Mouse (Mus musculus): ENCODE measurements at regions not wholly inside any gene's neighbourhood (a gene's known extent, or its start where the extent isn't known, plus 50 kb on each side); places are given as distances from the start of the nearest gene placed in this dataset.
A peak's percentile ranks its signal among the peaks of the same experiment; 100 is the strongest.
"Not testable (repeated sequence)": the region's sequence is repeated elsewhere in the genome, so short reads cannot be mapped to it uniquely, and the experiment has no call there.

- DNase-seq (ENCODE audit: low spot score), result no peak
Measured at GRCm38 (mm10) chr5:61240498-61240897, 568.1 kb upstream of the G6pd2 start.

- not testable (repeated sequence) for DNase-seq (ENCODE audit: low spot score)
Measured at GRCm38 (mm10) chr5:61288506-61288905, 520.1 kb upstream of the G6pd2 start.

- DNase-seq (ENCODE audit: low spot score), result no peak
Measured at GRCm38 (mm10) chr5:61314951-61315350, 493.7 kb upstream of the G6pd2 start.

GRCm38 (mm10) chr5:61351372-61351771, 457.2 kb upstream of the G6pd2 start:
- no peak for DNase-seq (ENCODE audit: low spot score)

- no peak for DNase-seq (ENCODE audit: low spot score)
Measured at GRCm38 (mm10) chr5:61355263-61355981, 453.2 kb upstream of the G6pd2 start.

GRCm38 (mm10) chr5:61372901-61373300, 435.7 kb upstream of the G6pd2 start:
- DNase-seq (ENCODE audit: low spot score), result peak; percentile 59

- no peak for DNase-seq (ENCODE audit: low spot score)
Measured at GRCm38 (mm10) chr5:61394977-61395708, 413.5 kb upstream of the G6pd2 start.
